Mouse (Mus musculus): ENCODE results near the gene Cysltr2.
A peak's percentile ranks its signal among the peaks of the same experiment; 100 is the strongest.

Gene Cysltr2

DNA sequence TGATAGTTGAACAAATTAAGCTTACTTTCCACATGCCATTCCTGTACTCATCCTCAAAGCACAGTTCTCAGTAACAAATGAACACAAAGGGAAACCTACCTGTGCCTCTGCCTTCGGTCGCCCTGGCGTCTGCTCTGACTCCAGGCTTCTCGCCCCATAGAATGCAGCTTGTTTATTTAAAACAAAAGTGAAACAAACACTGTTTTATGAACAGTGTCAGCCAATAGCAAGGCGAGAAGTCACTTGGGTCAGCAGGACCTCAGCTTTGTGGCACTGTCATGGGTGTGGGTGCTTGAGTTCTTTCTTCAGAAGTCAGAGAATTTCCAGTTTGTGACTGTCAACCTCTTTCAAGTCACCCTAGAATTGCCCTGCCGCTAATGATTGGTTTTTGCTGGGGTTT lies at the start of gene Cysltr2:
Gene Cysltr2, minus strand, starts transcription at position 178 of the 400 bp plus-strand sequence.
- DNase-seq (ENCODE audit: low spot score in 2 of 2) = no peak

DNA sequence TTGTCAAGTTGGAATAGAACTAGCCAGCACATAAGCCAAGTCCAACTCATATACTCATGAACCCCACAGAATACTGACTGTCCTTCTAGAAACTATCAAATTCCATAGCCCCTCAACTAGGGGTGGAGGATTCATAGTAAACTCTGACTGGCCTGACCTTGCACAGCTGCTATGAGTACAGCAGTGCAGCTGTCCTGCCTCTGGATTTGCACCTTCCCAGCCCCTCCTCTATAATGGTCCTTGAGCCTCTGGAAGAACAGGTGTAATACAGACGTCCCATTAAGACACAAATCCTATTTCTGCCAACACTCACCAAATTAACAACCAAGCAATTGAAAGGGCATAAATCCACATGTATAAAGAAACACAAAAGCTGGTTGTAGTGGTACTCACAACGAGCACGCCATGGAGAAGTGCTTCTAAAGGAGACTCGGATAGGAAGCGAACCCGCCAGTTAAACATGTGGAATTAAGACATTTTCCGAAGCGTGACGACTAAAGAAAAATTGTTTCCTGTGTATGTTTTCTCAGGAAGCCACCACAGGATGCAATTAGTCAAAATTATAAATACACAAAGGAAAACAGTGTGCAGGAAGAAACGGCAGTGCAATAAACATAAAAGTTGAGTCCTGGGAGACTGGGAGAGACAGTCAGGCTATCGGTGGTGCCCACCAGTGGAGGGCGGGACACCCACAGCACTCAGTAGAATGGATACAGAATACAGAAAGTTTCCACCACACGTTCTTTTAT lies 46.1 kb upstream of the Cysltr2 start:
- no peak for DNase-seq (ENCODE audit: low spot score in 2 of 2)

DNA sequence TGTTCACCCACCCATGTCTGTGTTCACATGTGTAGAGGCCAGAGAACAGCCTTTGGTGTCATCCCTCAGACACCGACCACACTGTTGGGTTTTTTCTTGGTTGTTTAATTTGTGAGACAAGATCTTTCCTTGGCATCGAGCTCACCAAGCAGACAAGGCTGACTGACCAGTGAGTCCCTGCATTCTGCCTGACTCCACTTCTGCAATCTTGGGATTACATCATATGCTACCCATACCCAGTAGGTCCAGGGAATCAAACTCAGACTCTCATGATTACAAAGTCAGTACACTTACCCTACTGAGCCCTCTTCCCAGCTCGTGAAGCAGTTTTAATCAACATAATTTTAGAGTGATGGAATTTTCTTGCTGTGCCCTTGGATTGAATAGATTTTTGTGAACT lies 44.0 kb upstream of the Cysltr2 start:
- DNase-seq (ENCODE audit: low spot score in 2 of 2) = no peak

GRCm38 (mm10) chr14:73088224-73088623 lies 39.3 kb upstream of the Cysltr2 start:
- no peak for DNase-seq (ENCODE audit: low spot score in 2 of 2)

- no peak for DNase-seq (ENCODE audit: low spot score in 2 of 2)
Observed at GRCm38 (mm10) chr14:73087746-73088145, 38.8 kb upstream of the Cysltr2 start.

GRCm38 (mm10) chr14:73087247-73087646 lies 38.3 kb upstream of the Cysltr2 start:
- DNase-seq (ENCODE audit: low spot score in 2 of 2) = no peak

DNA sequence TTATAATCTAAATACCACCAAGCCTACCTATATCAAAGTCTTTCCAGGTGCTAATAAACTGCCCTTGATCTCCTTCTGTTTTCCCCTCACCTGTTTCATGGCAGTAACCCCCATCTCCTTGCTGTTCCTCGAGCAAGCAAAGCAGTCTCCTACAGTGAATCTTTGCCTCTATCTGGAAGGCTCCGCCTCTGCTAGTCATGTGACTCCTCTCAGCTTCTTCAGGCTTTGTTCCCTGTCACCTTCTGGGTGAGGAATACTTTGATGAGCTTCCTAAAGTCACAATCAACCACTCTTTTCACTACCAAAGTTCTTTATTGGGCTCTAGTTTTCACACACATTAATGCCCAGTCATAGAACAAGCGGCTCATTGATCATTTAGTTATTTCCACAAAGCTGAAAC lies 37.5 kb upstream of the Cysltr2 start:
- DNase-seq (ENCODE audit: low spot score in 2 of 2) = no peak

DNA sequence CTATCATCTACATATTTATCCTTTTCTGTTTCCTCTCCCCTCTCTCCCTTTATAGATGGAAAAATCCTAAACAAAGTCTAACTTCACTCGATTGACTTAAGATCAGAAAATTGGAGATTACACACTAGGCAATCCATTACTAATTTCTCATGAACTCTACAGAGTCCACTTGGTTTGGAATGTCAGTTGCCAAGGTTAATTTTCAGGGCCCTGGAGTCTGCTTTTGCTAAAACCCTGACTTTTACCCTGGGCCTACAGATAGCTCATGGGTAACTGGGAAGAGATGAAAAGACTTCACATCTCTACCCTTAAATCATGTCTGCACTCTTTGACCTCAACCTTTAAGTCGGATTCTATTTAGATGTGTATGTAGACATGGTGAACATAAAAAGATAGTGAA lies 34.6 kb upstream of the Cysltr2 start:
- no peak for DNase-seq (ENCODE audit: low spot score in 2 of 2)

- DNase-seq (ENCODE audit: low spot score in 2 of 2) = no peak
Observed at GRCm38 (mm10) chr14:73064460-73064859, 15.5 kb upstream of the Cysltr2 start.

DNA sequence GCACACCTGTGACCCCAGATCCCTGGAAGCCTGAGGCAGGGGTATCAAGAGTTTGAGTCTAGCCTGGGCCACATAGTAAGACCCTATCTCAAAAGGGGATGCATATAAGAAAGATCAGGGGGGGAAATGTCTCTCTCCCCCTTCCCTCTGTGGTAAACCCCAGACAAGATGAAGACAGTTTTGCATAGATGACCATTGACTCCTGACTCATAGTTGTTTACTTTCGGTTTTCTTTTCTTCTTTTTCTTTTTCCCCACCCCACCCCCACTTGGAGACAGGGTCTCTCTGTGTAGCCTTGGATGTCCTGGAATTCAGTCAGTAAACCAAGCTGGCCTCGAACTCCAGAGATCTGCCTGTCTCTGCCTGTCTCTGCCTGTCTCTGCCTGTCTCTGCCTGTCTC lies 9.8 kb upstream of the Cysltr2 start:
- DNase-seq (ENCODE audit: low spot score in 2 of 2) = no peak

DNA sequence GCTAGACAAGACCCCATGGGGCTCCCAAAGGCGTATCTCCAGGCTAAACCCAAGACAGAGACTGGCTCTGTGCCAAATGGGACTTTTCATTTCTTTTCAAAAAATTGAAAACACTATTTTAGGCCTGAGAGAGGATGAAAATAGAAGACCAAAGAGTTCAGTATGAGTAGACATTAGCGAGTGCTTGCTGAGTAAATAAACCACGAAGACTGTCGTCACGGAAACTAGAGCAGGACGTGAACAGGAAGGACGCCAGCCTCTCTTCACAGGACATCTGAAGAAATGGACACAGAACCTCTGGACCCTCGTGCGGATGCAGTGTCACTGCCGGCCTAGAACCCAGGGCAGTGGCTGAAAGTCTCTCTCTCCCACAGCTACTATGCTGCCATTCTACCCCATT lies 8.8 kb upstream of the Cysltr2 start:
- no peak for DNase-seq (ENCODE audit: low spot score in 2 of 2)

- no peak for DNase-seq (ENCODE audit: low spot score in 2 of 2)
Observed at GRCm38 (mm10) chr14:73056813-73057212, 7.9 kb upstream of the Cysltr2 start.

- no peak for DNase-seq (ENCODE audit: low spot score in 2 of 2)
Observed at GRCm38 (mm10) chr14:73045199-73045928, 3.5 kb downstream of the Cysltr2 start.

DNA sequence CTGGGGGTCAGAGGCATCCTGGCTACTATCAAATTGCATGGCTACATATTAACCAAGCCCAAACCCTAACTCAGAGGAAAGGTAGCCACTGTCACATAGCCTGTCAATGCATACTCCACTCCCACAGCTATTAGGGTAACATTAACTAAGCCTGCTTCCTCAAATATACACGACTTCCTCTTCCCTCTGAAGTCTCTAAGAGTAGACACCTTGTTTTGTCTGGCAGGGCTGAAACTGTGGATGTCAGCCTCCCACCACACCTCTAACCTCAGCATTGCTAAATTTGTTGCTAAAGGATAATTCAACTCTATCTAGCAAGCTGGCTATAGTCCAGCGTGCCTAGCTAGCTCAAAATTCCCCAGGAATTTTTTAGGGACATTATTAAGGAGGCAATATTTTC lies 7.2 kb downstream of the Cysltr2 start:
- DNase-seq (ENCODE audit: low spot score in 2 of 2) = no peak

GRCm38 (mm10) chr14:73033290-73033689 lies 15.6 kb downstream of the Cysltr2 start:
- DNase-seq (ENCODE audit: low spot score in 2 of 2) = no peak

- DNase-seq (ENCODE audit: low spot score in 2 of 2) = no peak
Observed at GRCm38 (mm10) chr14:73031218-73031617, 17.7 kb downstream of the Cysltr2 start.

- DNase-seq (ENCODE audit: low spot score in 2 of 2) = no peak
Observed at GRCm38 (mm10) chr14:73017272-73017671, 31.6 kb downstream of the Cysltr2 start.

- no peak for DNase-seq (ENCODE audit: low spot score in 2 of 2)
Observed at GRCm38 (mm10) chr14:73015386-73015785, 33.5 kb downstream of the Cysltr2 start.

- no peak for DNase-seq (ENCODE audit: low spot score in 2 of 2)
Observed at GRCm38 (mm10) chr14:73013723-73014544, 35.0 kb downstream of the Cysltr2 start.

DNA sequence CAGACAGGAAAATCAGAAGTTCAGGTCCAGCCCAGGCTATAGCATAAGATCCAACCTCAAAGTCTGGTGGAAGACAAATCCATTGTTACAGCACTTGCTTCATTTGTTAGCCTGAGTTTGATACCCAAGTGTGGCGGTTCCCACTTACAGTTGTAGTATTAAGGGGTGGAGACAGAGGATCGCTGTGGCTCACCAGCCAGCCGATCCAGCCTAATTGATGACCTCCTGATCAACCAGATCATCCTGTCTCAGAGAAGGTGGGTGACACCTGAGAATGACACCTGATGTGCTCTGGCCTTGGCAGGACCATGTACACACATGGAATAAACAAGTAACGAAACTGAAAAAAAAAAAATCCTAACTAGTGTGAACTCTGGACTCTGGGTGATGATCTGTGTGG lies 47.1 kb downstream of the Cysltr2 start:
- DNase-seq (ENCODE audit: low spot score in 2 of 2) = no peak

DNA sequence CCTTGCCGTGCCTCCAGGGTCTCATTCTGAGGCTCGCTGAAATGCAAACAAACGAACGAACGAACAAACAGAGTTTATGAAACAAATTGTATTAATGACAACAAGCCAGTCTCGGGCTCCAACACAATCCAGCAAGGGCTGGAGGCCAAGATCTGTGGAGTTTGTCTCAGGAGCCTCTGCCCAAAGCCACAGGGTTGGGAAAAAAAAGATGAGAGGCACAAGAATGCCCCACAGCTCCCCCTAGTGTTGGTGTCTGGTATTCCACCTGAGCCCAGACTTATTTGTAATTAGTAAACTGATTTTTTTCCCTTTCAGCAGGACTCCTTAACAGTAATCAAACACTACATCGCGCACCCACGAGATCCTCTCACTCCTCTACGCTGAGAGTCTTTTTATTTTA lies 48.6 kb downstream of the Cysltr2 start:
- DNase-seq (ENCODE audit: low spot score in 2 of 2) = peak; percentile 34 to 65

- no peak for DNase-seq (ENCODE audit: low spot score in 2 of 2)
Observed at GRCm38 (mm10) chr14:72998111-72998510, 50.8 kb downstream of the Cysltr2 start.

Data from right cerebral cortex, postnatal 10 days (tissue).